Mouse (Mus musculus) ovary, adult 10 weeks (tissue): ENCODE data around the gene Fez2. TPM values are rescaled to one million over a fixed set of nuclear protein-coding genes. Genes with fewer than 3 reads are reported as not detected.

ENCODE experiments used
- polyA plus RNA-seq: library from polyadenylated mRNA; stranded (reverse); fragments of 350-450 nt; fragmentation: Illumina TruSeq; extraction: RNeasy Lipid Tissue Mini Kit (QIAGEN cat#74804); gene quantifications from one replicate; pipeline ENCODE4 v1.2.3, GENCODE M21; 2014

The Fez2 gene
- 26.9 TPM for polyA plus RNA-seq

GRCm38 (mm10) chr17:78417381-78418281, at the start of gene Fez2:
Gene Fez2, minus strand, starts transcription at chr17:78418152.

Other genes starting within 250 kb of the Fez2 start
- 156 TPM for gene Crim1, start 217.9 kb downstream of the Fez2 start, polyA plus RNA-seq
- 16.8 TPM for gene Vit, start 89.9 kb upstream of the Fez2 start, polyA plus RNA-seq